Mouse (Mus musculus): ENCODE measurements at regions not wholly inside any gene's neighbourhood (a gene's known extent, or its start where the extent isn't known, plus 50 kb on each side); places are given as distances from the start of the nearest gene placed in this dataset.
A peak's percentile ranks its signal among the peaks of the same experiment; 100 is the strongest.

GRCm38 (mm10) chr2:115384414-115385180 lies 196.9 kb upstream of the BC052040 start:
- Histone ChIP-seq H3K4me2 (ENCODE audit: low read depth) (no peak overlapping the region), H3K36me3 (ENCODE audit: control insufficient read depth, insufficient read depth, low read length) (no peaks in the 10 kb centered on the region), H3K9me3 (ENCODE audit: control insufficient read depth, low read length) (no peaks in the 10 kb centered on the region), H3K4me3 (ENCODE audit: low read depth, low read length) (no peak overlapping the region), H3K27me3 (ENCODE audit: control insufficient read depth, insufficient read depth, low read length) (no peaks in the 10 kb centered on the region), H3K4me1 (ENCODE audit: control insufficient read depth, insufficient read depth, low read length) (no peaks in the 10 kb centered on the region; the same call in 1 of the 2 replicates), H3K27ac (ENCODE audit: low read depth, low read length) (no peak overlapping the region), H3K9ac (ENCODE audit: low read length) (no peak overlapping the region)
- DNase-seq (ENCODE audit: low spot score) (peak; percentile 38), ATAC-seq (ENCODE audit: insufficient read depth, low FRiP score, low TSS enrichment) (no peak)
- 56% methylated on average over 13 of the region's 13 CpGs for WGBS

GRCm38 (mm10) chr2:115385207-115386168 lies 196.0 kb upstream of the BC052040 start:
- H3K9ac ChIP-seq (ENCODE audit: low read length) = no peak overlapping the region
- DNase-seq (ENCODE audit: low spot score) (peak; percentile 23), ATAC-seq (ENCODE audit: insufficient read depth, low FRiP score, low TSS enrichment) (peak; percentile 29; the same call in 1 of the 2 replicates)
- no peak overlapping the region for H3K4me2 ChIP-seq (ENCODE audit: low read depth)
- no peaks in the 10 kb centered on the region for H3K9me3 ChIP-seq (ENCODE audit: control insufficient read depth, low read length)
- H3K36me3 ChIP-seq (ENCODE audit: control insufficient read depth, insufficient read depth, low read length) = no peaks in the 10 kb centered on the region
- no peaks in the 10 kb centered on the region; the same call in 1 of the 2 replicates for H3K4me1 ChIP-seq (ENCODE audit: control insufficient read depth, insufficient read depth, low read length)
- H3K27me3 ChIP-seq (ENCODE audit: control insufficient read depth, insufficient read depth, low read length) = no peaks in the 10 kb centered on the region
- WGBS = 52% methylated on average over 16 of the region's 16 CpGs
- no peak overlapping the region for H3K4me3 ChIP-seq (ENCODE audit: low read depth, low read length)
- H3K27ac ChIP-seq (ENCODE audit: low read depth, low read length) = no peak overlapping the region

GRCm38 (mm10) chr2:115391575-115391974 lies 189.9 kb upstream of the BC052040 start:
- no peak overlapping the region for H3K9ac ChIP-seq (ENCODE audit: low read length)
- H3K27ac ChIP-seq (ENCODE audit: low read depth, low read length) = no peak overlapping the region
- no peaks in the 10 kb centered on the region for H3K9me3 ChIP-seq (ENCODE audit: control insufficient read depth, low read length)
- H3K4me1 ChIP-seq (ENCODE audit: control insufficient read depth, insufficient read depth, low read length) = no peaks in the 10 kb centered on the region
- 80% methylated on average over 7 of the region's 7 CpGs for WGBS
- H3K27me3 ChIP-seq (ENCODE audit: control insufficient read depth, insufficient read depth, low read length) = no peaks in the 10 kb centered on the region
- H3K4me2 ChIP-seq (ENCODE audit: low read depth) = no peak overlapping the region
- no peak overlapping the region for H3K4me3 ChIP-seq (ENCODE audit: low read depth, low read length)
- DNase-seq (ENCODE audit: low spot score) (no peak), ATAC-seq (ENCODE audit: insufficient read depth, low FRiP score, low TSS enrichment) (no peak)
- no peaks in the 10 kb centered on the region for H3K36me3 ChIP-seq (ENCODE audit: control insufficient read depth, insufficient read depth, low read length)

GRCm38 (mm10) chr2:115392082-115392762 lies 189.3 kb upstream of the BC052040 start:
- H3K36me3 ChIP-seq (ENCODE audit: control insufficient read depth, insufficient read depth, low read length) = no peaks in the 10 kb centered on the region
- H3K4me2 ChIP-seq (ENCODE audit: low read depth) = no peak overlapping the region
- H3K4me1 ChIP-seq (ENCODE audit: control insufficient read depth, insufficient read depth, low read length) = no peaks in the 10 kb centered on the region
- no peak overlapping the region for H3K27ac ChIP-seq (ENCODE audit: low read depth, low read length)
- H3K27me3 ChIP-seq (ENCODE audit: control insufficient read depth, insufficient read depth, low read length) = no peaks in the 10 kb centered on the region
- no peak overlapping the region for H3K4me3 ChIP-seq (ENCODE audit: low read depth, low read length)
- H3K9me3 ChIP-seq (ENCODE audit: control insufficient read depth, low read length) = no peaks in the 10 kb centered on the region
- H3K9ac ChIP-seq (ENCODE audit: low read length) = no peak overlapping the region
- peak; percentile 15 for DNase-seq (ENCODE audit: low spot score)
- 57% methylated on average over 8 of the region's 8 CpGs for WGBS
- no peak for ATAC-seq (ENCODE audit: insufficient read depth, low FRiP score, low TSS enrichment)

- Histone ChIP-seq H3K4me2 (ENCODE audit: low read depth) (no peak overlapping the region), H3K36me3 (ENCODE audit: control insufficient read depth, insufficient read depth, low read length) (no peaks in the 10 kb centered on the region), H3K4me1 (ENCODE audit: control insufficient read depth, insufficient read depth, low read length) (no peaks in the 10 kb centered on the region), H3K27ac (ENCODE audit: low read depth, low read length) (no peak overlapping the region), H3K9me3 (ENCODE audit: control insufficient read depth, low read length) (no peaks in the 10 kb centered on the region), H3K27me3 (ENCODE audit: control insufficient read depth, insufficient read depth, low read length) (no peaks in the 10 kb centered on the region), H3K9ac (ENCODE audit: low read length) (no peak overlapping the region), H3K4me3 (ENCODE audit: low read depth, low read length) (no peak overlapping the region)
- WGBS = 7% methylated on average over 4 of the region's 4 CpGs
- ATAC-seq (ENCODE audit: insufficient read depth, low FRiP score, low TSS enrichment) = no peak
- DNase-seq (ENCODE audit: low spot score) = peak; percentile 38
Measured at GRCm38 (mm10) chr2:115394091-115394490, 187.4 kb upstream of the BC052040 start.

- WGBS = 80% methylated on average over 4 of the region's 4 CpGs
- Histone ChIP-seq H3K27me3 (ENCODE audit: control insufficient read depth, insufficient read depth, low read length) (no peaks in the 10 kb centered on the region), H3K9me3 (ENCODE audit: control insufficient read depth, low read length) (no peaks in the 10 kb centered on the region), H3K9ac (ENCODE audit: low read length) (no peak overlapping the region), H3K4me1 (ENCODE audit: control insufficient read depth, insufficient read depth, low read length) (no peaks in the 10 kb centered on the region), H3K36me3 (ENCODE audit: control insufficient read depth, insufficient read depth, low read length) (no peaks in the 10 kb centered on the region), H3K4me3 (ENCODE audit: low read depth, low read length) (no peak overlapping the region), H3K4me2 (ENCODE audit: low read depth) (no peak overlapping the region), H3K27ac (ENCODE audit: low read depth, low read length) (no peak overlapping the region)
- ATAC-seq (ENCODE audit: insufficient read depth, low FRiP score, low TSS enrichment) = no peak
- no peak for DNase-seq (ENCODE audit: low spot score)
Measured at GRCm38 (mm10) chr2:115398550-115398949, 183.0 kb upstream of the BC052040 start.

- no peak for DNase-seq (ENCODE audit: low spot score)
- Histone ChIP-seq H3K4me3 (ENCODE audit: low read depth, low read length) (no peak overlapping the region), H3K27ac (ENCODE audit: low read depth, low read length) (no peak overlapping the region), H3K4me2 (ENCODE audit: low read depth) (no peak overlapping the region), H3K4me1 (ENCODE audit: control insufficient read depth, insufficient read depth, low read length) (no peaks in the 10 kb centered on the region), H3K27me3 (ENCODE audit: control insufficient read depth, insufficient read depth, low read length) (no peaks in the 10 kb centered on the region), H3K36me3 (ENCODE audit: control insufficient read depth, insufficient read depth, low read length) (no peaks in the 10 kb centered on the region), H3K9me3 (ENCODE audit: control insufficient read depth, low read length) (no peaks in the 10 kb centered on the region), H3K9ac (ENCODE audit: low read length) (no peak overlapping the region)
- no peak for ATAC-seq (ENCODE audit: insufficient read depth, low FRiP score, low TSS enrichment)
- whole genome bisulfite sequencing = 89% methylated on average over 6 of the region's 6 CpGs
Measured at GRCm38 (mm10) chr2:115399107-115399740, 182.3 kb upstream of the BC052040 start.

- ATAC-seq (ENCODE audit: insufficient read depth, low FRiP score, low TSS enrichment) (no peak), DNase-seq (ENCODE audit: low spot score) (no peak)
- WGBS = 94% methylated on average over 10 of the region's 10 CpGs
Measured at GRCm38 (mm10) chr2:115399987-115400550, 181.4 kb upstream of the BC052040 start.

More at GRCm38 (mm10) chr2:115399987-115400550, 181.4 kb upstream of the BC052040 start:
- no peaks in the 10 kb centered on the region for H3K4me1 ChIP-seq (ENCODE audit: control insufficient read depth, insufficient read depth, low read length)
- no peaks in the 10 kb centered on the region for H3K9me3 ChIP-seq (ENCODE audit: control insufficient read depth, low read length)
- no peak overlapping the region for H3K4me3 ChIP-seq (ENCODE audit: low read depth, low read length)
- no peaks in the 10 kb centered on the region for H3K27me3 ChIP-seq (ENCODE audit: control insufficient read depth, insufficient read depth, low read length)
- H3K36me3 ChIP-seq (ENCODE audit: control insufficient read depth, insufficient read depth, low read length) = no peaks in the 10 kb centered on the region
- H3K27ac ChIP-seq (ENCODE audit: low read depth, low read length) = no peak overlapping the region
- H3K4me2 ChIP-seq (ENCODE audit: low read depth) = no peak overlapping the region
- H3K9ac ChIP-seq (ENCODE audit: low read length) = no peak overlapping the region

All from neural tube, embryonic 11.5 days (tissue).